Mouse (Mus musculus): ENCODE measurements around the gene Zfp692. TPM values are rescaled to one million over a fixed set of nuclear protein-coding genes. Genes with fewer than 3 reads are reported as not detected.

The Zfp692 gene
- 34.0 and 66.1 TPM in 2 replicates for total RNA-seq (2014; fragmentation: Nextera tagmentation)
- 25.0 and 26.7 TPM in 2 replicates for total RNA-seq (2017)

GRCm38 (mm10) chr11:58306860-58307308 is at the start of gene Zfp692:
TSS of gene Zfp692 (plus strand) at chr11:58307069.
- ATAC-seq (replicated peaks; ENCODE audit: low FRiP score, low TSS enrichment, poor library complexity, severe bottlenecking): peak; percentile 70

GRCm38 (mm10) chr11:58257816-58258215 is 49.1 kb upstream of the Zfp692 start:
- no peak for ATAC-seq (replicated peaks; ENCODE audit: low FRiP score, low TSS enrichment, poor library complexity, severe bottlenecking)

- ATAC-seq (replicated peaks; ENCODE audit: low FRiP score, low TSS enrichment, poor library complexity, severe bottlenecking): no peak
Observed at GRCm38 (mm10) chr11:58260156-58260555, 46.7 kb upstream of the Zfp692 start.

GRCm38 (mm10) chr11:58261826-58262225 is 45.0 kb upstream of the Zfp692 start:
- ATAC-seq (replicated peaks; ENCODE audit: low FRiP score, low TSS enrichment, poor library complexity, severe bottlenecking): no peak

- ATAC-seq (replicated peaks; ENCODE audit: low FRiP score, low TSS enrichment, poor library complexity, severe bottlenecking): no peak
Observed at GRCm38 (mm10) chr11:58262336-58262735, 44.5 kb upstream of the Zfp692 start.

GRCm38 (mm10) chr11:58263516-58263915 is 43.4 kb upstream of the Zfp692 start:
- ATAC-seq (replicated peaks; ENCODE audit: low FRiP score, low TSS enrichment, poor library complexity, severe bottlenecking): no peak

GRCm38 (mm10) chr11:58264546-58264945 is 42.3 kb upstream of the Zfp692 start:
- no peak for ATAC-seq (replicated peaks; ENCODE audit: low FRiP score, low TSS enrichment, poor library complexity, severe bottlenecking)

- no peak for ATAC-seq (replicated peaks; ENCODE audit: low FRiP score, low TSS enrichment, poor library complexity, severe bottlenecking)
Observed at GRCm38 (mm10) chr11:58268285-58268684, 38.6 kb upstream of the Zfp692 start.

GRCm38 (mm10) chr11:58274572-58274971 is 32.3 kb upstream of the Zfp692 start, which contains the start of gene 4930438A08Rik:
TSS of gene 4930438A08Rik (plus strand) at chr11:58274799.
- no peak for ATAC-seq (replicated peaks; ENCODE audit: low FRiP score, low TSS enrichment, poor library complexity, severe bottlenecking)

- no peak for ATAC-seq (replicated peaks; ENCODE audit: low FRiP score, low TSS enrichment, poor library complexity, severe bottlenecking)
Observed at GRCm38 (mm10) chr11:58275756-58276155, 31.1 kb upstream of the Zfp692 start.

GRCm38 (mm10) chr11:58281970-58282496 is 24.8 kb upstream of the Zfp692 start:
- no peak for ATAC-seq (replicated peaks; ENCODE audit: low FRiP score, low TSS enrichment, poor library complexity, severe bottlenecking)

- ATAC-seq (replicated peaks; ENCODE audit: low FRiP score, low TSS enrichment, poor library complexity, severe bottlenecking): no peak
Observed at GRCm38 (mm10) chr11:58282518-58282917, 24.4 kb upstream of the Zfp692 start.

- no peak for ATAC-seq (replicated peaks; ENCODE audit: low FRiP score, low TSS enrichment, poor library complexity, severe bottlenecking)
Observed at GRCm38 (mm10) chr11:58289992-58290682, 16.7 kb upstream of the Zfp692 start.

- no peak for ATAC-seq (replicated peaks; ENCODE audit: low FRiP score, low TSS enrichment, poor library complexity, severe bottlenecking)
Observed at GRCm38 (mm10) chr11:58290812-58291211, 16.1 kb upstream of the Zfp692 start.

GRCm38 (mm10) chr11:58292791-58293190 is 14.1 kb upstream of the Zfp692 start:
- peak; percentile 48; the same call in 1 of the 2 replicates for ATAC-seq (replicated peaks; ENCODE audit: low FRiP score, low TSS enrichment, poor library complexity, severe bottlenecking)

- no peak for ATAC-seq (replicated peaks; ENCODE audit: low FRiP score, low TSS enrichment, poor library complexity, severe bottlenecking)
Observed at GRCm38 (mm10) chr11:58297396-58297795, 9.5 kb upstream of the Zfp692 start.

GRCm38 (mm10) chr11:58301057-58301456 is 5.8 kb upstream of the Zfp692 start:
- ATAC-seq (replicated peaks; ENCODE audit: low FRiP score, low TSS enrichment, poor library complexity, severe bottlenecking): peak; percentile 25; the same call in 1 of the 2 replicates

- peak; percentile 88 for ATAC-seq (replicated peaks; ENCODE audit: low FRiP score, low TSS enrichment, poor library complexity, severe bottlenecking)
Observed at GRCm38 (mm10) chr11:58301837-58302754, 4.8 kb upstream of the Zfp692 start.

GRCm38 (mm10) chr11:58302774-58303445 is 4.0 kb upstream of the Zfp692 start:
- peak; percentile 51 for ATAC-seq (replicated peaks; ENCODE audit: low FRiP score, low TSS enrichment, poor library complexity, severe bottlenecking)
